Mouse (Mus musculus) cerebellum, adult 2 months (tissue): Measurements from ENCODE around the gene Pbxip1.

ENCODE experiments used
- CTCF ChIP-seq: fragments of 200-500 bp; IDR thresholded peaks from 2 replicates; pipeline ENCODE4 v1.5.1; 2011; ENCODE audit warnings: low read depth, mild to moderate bottlenecking, control low read depth, low read length, moderate library complexity, borderline replicate concordance; ENCODE audit not compliant: insufficient read depth
- POLR2A ChIP-seq: fragments of 200-500 bp; IDR thresholded peaks from 2 replicates; pipeline ENCODE4 v1.6.1; 2011; ENCODE audit warnings: low read length, control low read depth, borderline replicate concordance; ENCODE audit not compliant: insufficient read depth

- TF ChIP-seq CTCF (no peak), POLR2A (no peak)
Observed at GRCm38 (mm10) chr3:89387632-89388031, 48.9 kb upstream of the Pbxip1 start.
